ENCODE assay signal across 9 mouse cellular contexts in genomic region chr1:166738029-166738428, GRCm38 (mm10). TPM values are rescaled to one million over a fixed set of nuclear protein-coding genes. Genes with fewer than 3 reads are reported as not detected.
DNase-seq lines count a peak whose midpoint lies in the region.
"Had no signal": no experiment of that assay in that cellular context is flagged by ENCODE, and none has a peak within 500 bp of the region (broad histone marks: within the 10 kb centered on the region; RNA-seq: fewer than 3 reads in every experiment).

No protein-coding gene starts in this region.

- peak; percentile 8 for DNase-seq in kidney, adult 9 months
- no peak for DNase-seq in kidney, adult 11 months
- peak; percentile 30 to 36 for DNase-seq in B cell, adult 2 months
- DNase-seq in Muller cell, postnatal 12 days (ENCODE audit: inconsistent ontology term) = peak; percentile 49
- peak; percentile 43 for DNase-seq in embryo, embryonic 11 days
- peak; percentile 8 for DNase-seq in lung, postnatal 10 days
- no peak for DNase-seq in gastrocnemius, postnatal 4 days (ENCODE audit: low spot score in 2 of 2)
- DNase-seq in heart, adult 9 months (ENCODE audit: low spot score in 2 of 2) = no peak

RNA-seq across cellular contexts. Expression of gene Fmo9, which starts 56.4 kb away (rescaled TPM):
- total RNA-seq in gastrocnemius, postnatal 4 days (2021) = not detected
- total RNA-seq: left cerebral cortex, postnatal 25 days had no signal

Comparison
In these comparisons a context has a peak if more than half of its experiments do, and no peak if none do; other contexts are left out.
1. DNase-seq: peak in kidney, adult 9 months (single experiment), B cell, adult 2 months (2 of 2), Muller cell, postnatal 12 days (single experiment), embryo, embryonic 11 days (single experiment) and lung, postnatal 10 days (single experiment); none in kidney, adult 11 months (single experiment), gastrocnemius, postnatal 4 days (0 of 2) and heart, adult 9 months (0 of 2).